Mouse (Mus musculus) liver, embryonic 11.5 days (tissue): ENCODE measurements at regions not wholly inside any gene's neighbourhood (a gene's known extent, or its start where the extent isn't known, plus 50 kb on each side); places are given as distances from the start of the nearest gene placed in this dataset.

Experiments
- ATAC-seq: fragments of 200-750 bp; cut with Nextera tagmentation; replicated peaks from 2 replicates; pipeline ENCODE4 v1.8.0; 2017; ENCODE audit warnings: moderate number of reproducible peaks, mild to moderate bottlenecking, moderate TSS enrichment, moderate library complexity; ENCODE audit not compliant: low FRiP score
- DNase-seq: peaks from one replicate; pipeline ENCODE4 v3.0.0-alpha.2; 2017; ENCODE audit warnings: low spot score
- H3K27ac ChIP-seq: fragments of 300-500 bp; sonication (generic); 2 replicates; pipeline ENCODE4 v1.5.1; 2014; ENCODE audit warnings: mild to moderate bottlenecking, low read depth, low read length, control low read depth
- H3K27me3 ChIP-seq: fragments of 300-500 bp; sonication (generic); replicated peaks from 2 replicates; pipeline ENCODE4 v1.6.1; 2014; ENCODE audit warnings: low read length, mixed read lengths; ENCODE audit not compliant: control insufficient read depth, insufficient read depth
- H3K36me3 ChIP-seq: fragments of 300-500 bp; sonication (generic); 2 replicates; pipeline ENCODE4 v1.6.1; 2014; ENCODE audit warnings: mild to moderate bottlenecking, low read length, moderate library complexity, mixed read lengths; ENCODE audit not compliant: control insufficient read depth, insufficient read depth
- H3K4me1 ChIP-seq: fragments of 300-500 bp; sonication (generic); replicated peaks from 2 replicates; pipeline ENCODE4 v1.6.1; 2014; ENCODE audit warnings: low read length, mixed read lengths; ENCODE audit not compliant: control insufficient read depth, insufficient read depth
- H3K4me2 ChIP-seq: fragments of 300-500 bp; sonication (generic); 2 replicates; pipeline ENCODE4 v1.6.1; 2014; ENCODE audit warnings: mild to moderate bottlenecking, control low read depth, moderate library complexity
- H3K4me3 ChIP-seq: fragments of 300-500 bp; sonication (generic); 2 replicates; pipeline ENCODE4 v1.5.1; 2014; ENCODE audit warnings: low read depth, low read length, control low read depth
- H3K9ac ChIP-seq: fragments of 300-500 bp; sonication (generic); 2 replicates; pipeline ENCODE4 v1.6.1; 2014; ENCODE audit warnings: low read depth, low read length, control low read depth
- H3K9me3 ChIP-seq: fragments of 300-500 bp; sonication (generic); 2 replicates; pipeline ENCODE4 v1.6.1; 2016; ENCODE audit warnings: low read length, inconsistent platforms, mixed read lengths; ENCODE audit not compliant: control insufficient read depth
- WGBS: fragments of 180-500 bp; shearing (Covaris S2); extraction: QIAGEN DNeasy Blood & Tissue Kit; methylation state at CpG from one replicate; pipeline ENCODE4 v1.1.7; 2014; 5-methylcytosine and 5-hydroxymethylcytosine counted together

- 75% methylated on average over 12 of the region's 12 CpGs for WGBS
- Histone ChIP-seq H3K27ac (no peak overlapping the region), H3K4me2 (no peak overlapping the region), H3K27me3 (no peaks in the 10 kb centered on the region), H3K36me3 (no peaks in the 10 kb centered on the region), H3K4me1 (no peaks in the 10 kb centered on the region), H3K9me3 (no peaks in the 10 kb centered on the region), H3K4me3 (no peak overlapping the region), H3K9ac (no peak overlapping the region)
- DNase-seq (no peak), ATAC-seq (no peak)
Observed at GRCm38 (mm10) chr9:82709991-82710593, 119.2 kb upstream of the Irak1bp1 start.

- Histone ChIP-seq H3K4me1 (no peaks in the 10 kb centered on the region), H3K4me2 (no peak overlapping the region), H3K9ac (no peak overlapping the region), H3K9me3 (no peaks in the 10 kb centered on the region), H3K27me3 (no peaks in the 10 kb centered on the region), H3K36me3 (no peaks in the 10 kb centered on the region), H3K4me3 (no peak overlapping the region), H3K27ac (no peak overlapping the region)
- 71% methylated on average over 6 of the region's 6 CpGs for WGBS
- ATAC-seq (no peak), DNase-seq (no peak)
Observed at GRCm38 (mm10) chr9:82710945-82711516, 118.3 kb upstream of the Irak1bp1 start.

- Histone ChIP-seq H3K27me3 (no peaks in the 10 kb centered on the region), H3K4me3 (no peak overlapping the region), H3K36me3 (no peaks in the 10 kb centered on the region), H3K4me1 (no peaks in the 10 kb centered on the region), H3K9me3 (no peaks in the 10 kb centered on the region), H3K4me2 (no peak overlapping the region), H3K27ac (no peak overlapping the region), H3K9ac (no peak overlapping the region)
- no peak for DNase-seq
- WGBS = 62% methylated on average over 3 of the region's 3 CpGs
- ATAC-seq = 0 out of 2 replicates have a peak, but pooled peaks have one; percentile 20
Observed at GRCm38 (mm10) chr9:82712769-82713733, 116.3 kb upstream of the Irak1bp1 start.

- 68% methylated on average over 3 of the region's 3 CpGs for WGBS
Observed at GRCm38 (mm10) chr9:82728652-82729051, 100.7 kb upstream of the Irak1bp1 start.

GRCm38 (mm10) chr9:82729646-82730045, 99.7 kb upstream of the Irak1bp1 start:
- Histone ChIP-seq H3K27ac (no peak overlapping the region), H3K36me3 (no peaks in the 10 kb centered on the region), H3K9me3 (no peaks in the 10 kb centered on the region), H3K9ac (no peak overlapping the region), H3K4me3 (no peak overlapping the region), H3K4me1 (no peaks in the 10 kb centered on the region), H3K27me3 (no peaks in the 10 kb centered on the region), H3K4me2 (no peak overlapping the region)
- ATAC-seq (no peak), DNase-seq (no peak)
- 69% methylated on average over 4 of the region's 4 CpGs for WGBS

More at GRCm38 (mm10) chr9:82728652-82729051, 100.7 kb upstream of the Irak1bp1 start:
- DNase-seq = no peak
- H3K36me3 ChIP-seq = no peaks in the 10 kb centered on the region
- H3K4me3 ChIP-seq = no peak overlapping the region
- H3K9me3 ChIP-seq = no peaks in the 10 kb centered on the region
- no peak overlapping the region for H3K4me2 ChIP-seq
- H3K4me1 ChIP-seq = no peaks in the 10 kb centered on the region
- H3K27ac ChIP-seq = no peak overlapping the region
- no peak for ATAC-seq
- H3K27me3 ChIP-seq = no peaks in the 10 kb centered on the region
- H3K9ac ChIP-seq = no peak overlapping the region

GRCm38 (mm10) chr9:82733024-82733585, 96.2 kb upstream of the Irak1bp1 start:
- H3K4me2 ChIP-seq = no peak overlapping the region
- 79% methylated on average over 3 of the region's 3 CpGs for WGBS
- no peaks in the 10 kb centered on the region for H3K9me3 ChIP-seq
- H3K9ac ChIP-seq = no peak overlapping the region
- H3K4me1 ChIP-seq = no peaks in the 10 kb centered on the region
- H3K27ac ChIP-seq = no peak overlapping the region
- ATAC-seq = no peak
- no peaks in the 10 kb centered on the region for H3K36me3 ChIP-seq
- no peak for DNase-seq
- no peak overlapping the region for H3K4me3 ChIP-seq
- no peaks in the 10 kb centered on the region for H3K27me3 ChIP-seq

GRCm38 (mm10) chr9:82734959-82735358, 94.4 kb upstream of the Irak1bp1 start:
- Histone ChIP-seq H3K36me3 (no peaks in the 10 kb centered on the region), H3K27ac (no peak overlapping the region), H3K27me3 (no peaks in the 10 kb centered on the region), H3K9me3 (no peaks in the 10 kb centered on the region), H3K4me3 (no peak overlapping the region), H3K4me2 (no peak overlapping the region), H3K4me1 (no peaks in the 10 kb centered on the region), H3K9ac (no peak overlapping the region)
- WGBS = 53% methylated on average over 2 of the region's 2 CpGs
- DNase-seq (no peak), ATAC-seq (no peak)

GRCm38 (mm10) chr9:82759979-82760378, 69.4 kb upstream of the Irak1bp1 start:
- DNase-seq (no peak), ATAC-seq (no peak)
- no peak overlapping the region for H3K27ac ChIP-seq
- no peak overlapping the region for H3K9ac ChIP-seq
- no peaks in the 10 kb centered on the region for H3K4me1 ChIP-seq
- H3K4me3 ChIP-seq = no peak overlapping the region
- H3K27me3 ChIP-seq = no peaks in the 10 kb centered on the region
- no peak overlapping the region for H3K4me2 ChIP-seq
- no peaks in the 10 kb centered on the region for H3K36me3 ChIP-seq
- 86% methylated on average over 5 of the region's 5 CpGs for WGBS
- no peaks in the 10 kb centered on the region for H3K9me3 ChIP-seq
